Mouse (Mus musculus): Measurements from ENCODE around the gene Fth1.

Fth1 gene

GRCm38 (mm10) chr19:9993036-9993656 is 12.7 kb downstream of the Fth1 start:
- peak; percentile 97 for DNase-seq

DNA sequence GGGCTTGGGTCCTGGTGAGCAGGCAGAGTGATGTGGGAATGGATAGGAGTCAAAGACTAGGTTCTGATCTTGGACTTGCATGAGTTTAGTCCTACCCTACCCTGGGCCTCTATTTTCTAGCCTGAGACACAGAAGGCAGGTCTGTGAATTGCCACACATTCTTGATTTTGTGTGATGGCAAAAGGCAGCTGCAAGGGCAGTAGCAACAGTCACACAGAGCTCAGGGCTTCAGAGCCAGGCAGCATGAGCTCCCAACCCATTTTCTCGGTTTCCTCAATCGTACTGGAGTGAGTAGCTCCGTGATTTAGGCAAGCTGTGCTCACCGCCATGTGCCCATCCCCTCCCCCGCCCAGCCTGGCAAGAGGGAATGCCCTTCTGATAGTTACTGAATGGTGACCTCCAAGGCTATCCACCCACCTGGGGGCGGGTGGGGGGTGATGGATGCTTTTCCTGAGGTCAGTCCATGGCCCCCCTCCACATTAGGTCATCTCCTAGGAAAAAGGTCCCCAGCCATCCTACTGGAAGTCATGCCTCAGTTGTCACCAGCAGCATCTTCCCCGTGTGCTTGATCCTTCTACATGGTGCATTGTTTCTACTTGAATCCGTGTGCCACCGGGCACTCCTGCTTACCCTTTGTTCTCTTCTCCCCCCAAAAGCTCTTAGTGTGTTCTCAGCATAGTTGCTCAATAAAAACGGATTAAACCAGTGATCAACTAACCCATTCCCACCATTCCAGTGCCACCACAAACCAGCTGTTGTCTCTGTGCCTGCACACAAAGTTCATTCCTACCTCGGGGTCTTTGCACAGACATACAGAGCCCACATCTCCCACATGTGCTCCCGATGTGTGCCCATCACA is 17.0 kb downstream of the Fth1 start:
- no peak for DNase-seq

- DNase-seq = no peak
Measured at GRCm38 (mm10) chr19:9998063-9998416, 17.6 kb downstream of the Fth1 start.

GRCm38 (mm10) chr19:9998736-9999486 is 18.5 kb downstream of the Fth1 start:
- no peak for DNase-seq

DNA sequence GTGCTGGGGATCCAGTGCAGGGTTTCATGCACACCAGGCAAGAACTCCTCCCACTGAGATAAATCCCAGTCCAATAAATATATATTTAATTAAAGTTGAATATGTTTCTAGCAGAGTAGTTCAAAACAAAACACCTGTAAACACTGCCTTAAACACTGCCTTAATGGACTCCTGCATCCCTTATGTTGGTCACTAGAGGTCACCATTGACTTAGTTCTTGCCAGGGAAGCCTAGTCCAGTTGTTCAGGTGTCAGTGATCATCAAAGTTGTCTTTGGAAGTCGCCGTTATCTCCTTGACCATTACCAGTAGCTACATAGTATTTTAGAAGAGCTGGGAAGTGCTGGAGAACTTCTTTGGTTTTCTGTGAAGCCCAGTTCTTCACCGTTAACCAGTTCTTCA is 19.9 kb downstream of the Fth1 start:
- peak; percentile 44 for DNase-seq

- no peak for DNase-seq
Measured at GRCm38 (mm10) chr19:10001206-10001969, 21.0 kb downstream of the Fth1 start, which contains the start of the genes Best1 and Rab3il1. Gene Best1 (minus strand): TSS chr19:10001633. Gene Rab3il1 (plus strand): TSS chr19:10001669.

- DNase-seq = no peak
Measured at GRCm38 (mm10) chr19:10003696-10004095, 23.3 kb downstream of the Fth1 start.

- DNase-seq = no peak
Measured at GRCm38 (mm10) chr19:10011408-10011807, 31.0 kb downstream of the Fth1 start.

- peak; percentile 53 for DNase-seq
Measured at GRCm38 (mm10) chr19:10012827-10013278, 32.5 kb downstream of the Fth1 start.

- DNase-seq = no peak
Measured at GRCm38 (mm10) chr19:10013348-10013747, 33.0 kb downstream of the Fth1 start.

DNA sequence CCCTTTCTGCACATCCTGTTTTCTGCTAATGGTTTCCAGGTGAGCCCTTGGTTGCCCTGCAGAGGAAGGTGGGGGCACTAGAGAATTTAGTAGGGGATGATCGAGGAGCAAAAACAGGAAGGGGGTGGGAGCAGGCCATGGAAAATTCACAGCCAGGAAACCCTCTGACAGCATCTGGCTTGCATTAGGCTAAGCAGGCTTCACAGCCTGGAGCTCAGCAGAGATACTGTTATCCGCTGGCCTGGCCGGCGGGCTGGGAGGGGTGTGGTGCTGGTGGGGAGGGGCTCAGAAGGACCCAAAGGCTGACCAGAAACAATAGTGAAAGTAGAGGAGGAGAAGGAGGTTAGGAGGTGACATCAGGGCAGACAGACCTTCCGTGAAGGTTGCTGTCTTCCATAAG is 33.5 kb downstream of the Fth1 start:
- no peak for DNase-seq

- DNase-seq = no peak
Measured at GRCm38 (mm10) chr19:10014824-10015223, 34.4 kb downstream of the Fth1 start.

GRCm38 (mm10) chr19:10015442-10015841 is 35.0 kb downstream of the Fth1 start:
- DNase-seq = no peak

GRCm38 (mm10) chr19:10016151-10016550 is 35.8 kb downstream of the Fth1 start:
- DNase-seq = no peak

GRCm38 (mm10) chr19:10017637-10018526 is 37.5 kb downstream of the Fth1 start:
- DNase-seq = peak; percentile 93

DNA sequence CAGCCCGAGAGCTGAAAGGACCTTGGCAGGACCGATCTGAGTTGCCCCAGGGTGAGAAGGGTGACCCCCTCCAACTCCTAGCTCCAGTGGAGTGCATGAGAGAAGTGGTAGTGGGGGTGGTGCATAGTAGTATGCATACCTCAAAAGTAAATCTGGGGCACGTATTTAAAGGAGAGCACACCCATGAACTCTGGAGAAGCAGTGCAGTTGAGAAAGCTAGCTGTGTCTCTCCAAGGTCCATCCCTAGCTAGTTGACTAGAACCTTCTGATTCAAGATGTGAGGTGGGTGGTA is 38.1 kb downstream of the Fth1 start:
- DNase-seq = no peak

GRCm38 (mm10) chr19:10019214-10019760 is 38.9 kb downstream of the Fth1 start:
- no peak for DNase-seq

- no peak for DNase-seq
Measured at GRCm38 (mm10) chr19:10021981-10022380, 41.6 kb downstream of the Fth1 start.

DNA sequence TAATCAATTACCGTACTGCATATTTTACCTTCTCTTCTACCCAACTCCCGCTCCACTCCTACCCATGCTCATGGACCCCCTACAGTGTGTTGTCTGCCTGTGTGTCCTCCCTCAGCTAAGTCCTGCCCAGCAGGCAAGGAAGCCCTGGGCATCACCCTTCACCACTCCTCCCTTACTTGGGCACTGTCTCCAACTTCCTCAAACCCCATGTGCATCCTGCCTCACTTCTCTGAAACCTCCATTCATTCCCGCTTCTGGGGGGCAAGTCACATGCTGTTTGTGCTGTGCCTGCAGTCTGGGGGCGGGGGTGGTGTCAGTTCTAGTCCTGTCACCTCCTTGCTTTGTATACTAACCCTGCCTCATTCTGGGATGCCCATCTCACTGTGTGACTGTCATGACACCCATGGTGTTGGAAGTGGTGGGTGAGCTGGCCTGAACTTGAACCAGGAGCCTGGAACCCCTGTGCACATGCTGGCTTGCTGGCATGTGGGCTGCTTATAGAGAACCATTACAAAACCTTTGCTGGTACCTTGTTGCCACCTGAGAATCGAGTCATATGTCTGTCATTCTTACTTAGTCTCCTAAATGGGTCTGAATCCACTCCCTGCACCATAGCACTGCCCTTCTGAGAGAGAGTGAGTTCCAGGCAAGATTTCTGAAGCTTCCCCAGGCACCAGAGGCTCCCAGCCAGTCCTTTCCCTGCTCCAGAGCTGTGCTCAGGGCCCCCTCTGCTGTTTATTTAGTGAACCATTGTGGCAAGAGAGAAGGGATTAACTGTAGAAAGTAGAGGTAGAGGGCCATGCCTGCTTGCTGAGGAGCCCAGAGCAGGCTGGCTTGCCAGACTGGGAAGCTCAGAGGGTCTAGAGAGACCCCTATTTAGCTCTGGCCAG is 42.3 kb downstream of the Fth1 start:
- peak; percentile 51 for DNase-seq

DNA sequence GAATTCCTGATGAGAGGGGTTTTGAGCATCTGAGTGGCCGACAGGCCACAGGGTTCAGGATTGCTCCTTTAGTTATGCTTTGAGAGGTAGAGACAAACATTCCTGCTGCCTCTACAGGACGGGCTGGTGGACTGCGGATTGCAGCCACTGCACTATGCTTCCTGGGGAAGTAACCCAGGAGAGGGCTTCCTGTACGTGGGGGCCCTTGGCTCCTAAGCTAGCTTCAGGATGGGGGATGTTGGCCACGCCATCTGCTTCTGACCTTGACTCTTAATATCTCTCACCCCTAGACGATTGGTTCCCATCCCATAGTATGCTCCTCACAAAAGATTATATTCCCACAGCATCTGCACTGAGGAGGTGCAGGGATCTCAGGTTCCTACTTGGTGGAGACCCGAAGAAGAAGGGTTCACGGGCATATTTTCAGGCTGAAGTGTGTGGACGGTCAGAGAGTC is 42.9 kb downstream of the Fth1 start:
- no peak for DNase-seq

Data from lung, postnatal 14 days (tissue).